Mouse (Mus musculus): ENCODE measurements at regions not wholly inside any gene's neighbourhood (a gene's known extent, or its start where the extent isn't known, plus 50 kb on each side); places are given as distances from the start of the nearest gene placed in this dataset.
"Not testable (repeated sequence)": the region's sequence is repeated elsewhere in the genome, so short reads cannot be mapped to it uniquely, and the experiment has no call there.

GRCm38 (mm10) chr15:41325633-41326252, 1191.6 kb downstream of the 9330182O14Rik start:
- Histone ChIP-seq H3K4me2 (ENCODE audit: low read depth, low read length, poor library complexity, severe bottlenecking) (no peak overlapping the region), H3K9ac (replicated peaks; ENCODE audit: low read length, poor library complexity, severe bottlenecking) (no peak overlapping the region), H3K27ac (ENCODE audit: low read depth, low read length) (no peak overlapping the region), H3K4me1 (ENCODE audit: insufficient read depth, low read length) (no peaks in the 10 kb centered on the region), H3K4me3 (ENCODE audit: low read depth, low read length) (no peak overlapping the region), H3K36me3 (ENCODE audit: insufficient read depth, low read length) (no peaks in the 10 kb centered on the region), H3K27me3 (ENCODE audit: insufficient read depth, low read length) (no peaks in the 10 kb centered on the region), H3K9me3 (ENCODE audit: low read length) (no peaks in the 10 kb centered on the region)
- ATAC-seq (ENCODE audit: low FRiP score) (0 out of 2 replicates have a peak, but pooled peaks have one; percentile 10), DNase-seq (ENCODE audit: low spot score) (peak; percentile 82)
- TF ChIP-seq CTCF (IDR thresholded peaks at IDR 0.05): peak; percentile 83
- WGBS: 25% methylated on average over 7 of the region's 7 CpGs

- TF ChIP-seq CTCF (IDR thresholded peaks at IDR 0.05): no peak
- no peak overlapping the region for H3K4me2 ChIP-seq (ENCODE audit: low read depth, low read length, poor library complexity, severe bottlenecking)
- H3K9me3 ChIP-seq (ENCODE audit: low read length): no peaks in the 10 kb centered on the region
- H3K4me1 ChIP-seq (ENCODE audit: insufficient read depth, low read length): no peaks in the 10 kb centered on the region
- WGBS: 83% methylated on average over 2 of the region's 2 CpGs
- no peak overlapping the region for H3K27ac ChIP-seq (ENCODE audit: low read depth, low read length)
- no peak overlapping the region for H3K4me3 ChIP-seq (ENCODE audit: low read depth, low read length)
- ATAC-seq (ENCODE audit: low FRiP score): no peak
- H3K9ac ChIP-seq (replicated peaks; ENCODE audit: low read length, poor library complexity, severe bottlenecking): no peak overlapping the region
- DNase-seq (ENCODE audit: low spot score): no peak
- no peaks in the 10 kb centered on the region for H3K36me3 ChIP-seq (ENCODE audit: insufficient read depth, low read length)
- H3K27me3 ChIP-seq (ENCODE audit: insufficient read depth, low read length): no peaks in the 10 kb centered on the region
Measured at GRCm38 (mm10) chr15:41329286-41329685, 1195.1 kb downstream of the 9330182O14Rik start.

GRCm38 (mm10) chr15:41330085-41330484, 1195.9 kb downstream of the 9330182O14Rik start:
- ATAC-seq (ENCODE audit: low FRiP score): no peak
- no peak overlapping the region for H3K4me2 ChIP-seq (ENCODE audit: low read depth, low read length, poor library complexity, severe bottlenecking)
- no peak overlapping the region for H3K27ac ChIP-seq (ENCODE audit: low read depth, low read length)
- no peaks in the 10 kb centered on the region for H3K36me3 ChIP-seq (ENCODE audit: insufficient read depth, low read length)
- no peak for TF ChIP-seq CTCF (IDR thresholded peaks at IDR 0.05)
- H3K9ac ChIP-seq (replicated peaks; ENCODE audit: low read length, poor library complexity, severe bottlenecking): no peak overlapping the region
- 55% methylated on average over 2 of the region's 2 CpGs for WGBS
- H3K27me3 ChIP-seq (ENCODE audit: insufficient read depth, low read length): no peaks in the 10 kb centered on the region
- no peak for DNase-seq (ENCODE audit: low spot score)
- no peaks in the 10 kb centered on the region for H3K4me1 ChIP-seq (ENCODE audit: insufficient read depth, low read length)
- H3K4me3 ChIP-seq (ENCODE audit: low read depth, low read length): no peak overlapping the region
- no peaks in the 10 kb centered on the region for H3K9me3 ChIP-seq (ENCODE audit: low read length)

GRCm38 (mm10) chr15:41332451-41332850, 1198.3 kb downstream of the 9330182O14Rik start:
- WGBS: 97% methylated on average over 1 of the region's 1 CpGs
- DNase-seq (ENCODE audit: low spot score): no peak
- Histone ChIP-seq H3K9ac (replicated peaks; ENCODE audit: low read length, poor library complexity, severe bottlenecking) (no peak overlapping the region), H3K4me3 (ENCODE audit: low read depth, low read length) (no peak overlapping the region), H3K36me3 (ENCODE audit: insufficient read depth, low read length) (no peaks in the 10 kb centered on the region), H3K27me3 (ENCODE audit: insufficient read depth, low read length) (no peaks in the 10 kb centered on the region), H3K4me1 (ENCODE audit: insufficient read depth, low read length) (no peaks in the 10 kb centered on the region), H3K9me3 (ENCODE audit: low read length) (no peaks in the 10 kb centered on the region), H3K4me2 (ENCODE audit: low read depth, low read length, poor library complexity, severe bottlenecking) (no peak overlapping the region), H3K27ac (ENCODE audit: low read depth, low read length) (no peak overlapping the region)
- ATAC-seq (ENCODE audit: low FRiP score): no peak
- no peak for TF ChIP-seq CTCF (IDR thresholded peaks at IDR 0.05)

GRCm38 (mm10) chr15:41333165-41333564, 1199.0 kb downstream of the 9330182O14Rik start:
- Histone ChIP-seq H3K27ac (ENCODE audit: low read depth, low read length) (no peak overlapping the region), H3K4me2 (ENCODE audit: low read depth, low read length, poor library complexity, severe bottlenecking) (no peak overlapping the region), H3K9ac (replicated peaks; ENCODE audit: low read length, poor library complexity, severe bottlenecking) (no peak overlapping the region), H3K9me3 (ENCODE audit: low read length) (no peaks in the 10 kb centered on the region), H3K27me3 (ENCODE audit: insufficient read depth, low read length) (no peaks in the 10 kb centered on the region), H3K4me3 (ENCODE audit: low read depth, low read length) (no peak overlapping the region), H3K36me3 (ENCODE audit: insufficient read depth, low read length) (no peaks in the 10 kb centered on the region), H3K4me1 (ENCODE audit: insufficient read depth, low read length) (no peaks in the 10 kb centered on the region)
- no peak for ATAC-seq (ENCODE audit: low FRiP score)
- DNase-seq (ENCODE audit: low spot score): no peak
- TF ChIP-seq CTCF (IDR thresholded peaks at IDR 0.05): no peak
- 82% methylated on average over 3 of the region's 3 CpGs for WGBS

- ATAC-seq (ENCODE audit: low FRiP score); H3K27me3 ChIP-seq (ENCODE audit: insufficient read depth, low read length); H3K4me2 ChIP-seq (ENCODE audit: low read depth, low read length, poor library complexity, severe bottlenecking); H3K36me3 ChIP-seq (ENCODE audit: insufficient read depth, low read length); H3K4me3 ChIP-seq (ENCODE audit: low read depth, low read length); DNase-seq (ENCODE audit: low spot score); H3K4me1 ChIP-seq (ENCODE audit: insufficient read depth, low read length); H3K27ac ChIP-seq (ENCODE audit: low read depth, low read length); H3K9me3 ChIP-seq (ENCODE audit: low read length); H3K9ac ChIP-seq (replicated peaks; ENCODE audit: low read length, poor library complexity, severe bottlenecking): not testable (repeated sequence)
- WGBS: 87% methylated on average over 2 of the region's 2 CpGs
Measured at GRCm38 (mm10) chr15:41340621-41341020, 1206.5 kb downstream of the 9330182O14Rik start.
